Mouse (Mus musculus): ENCODE data around the gene Gfod1. TPM values are rescaled to one million over a fixed set of nuclear protein-coding genes. Genes with fewer than 3 reads are reported as not detected.

Gfod1 gene
- total RNA-seq, 4 experiments from 2014 or later, result 3.6 to 4.9 (median 4.3) TPM

GRCm38 (mm10) chr13:43171020-43171710 lies 132.8 kb downstream of the Gfod1 start, which contains the start of gene Tbc1d7:
Tbc1d7 (minus strand) TSS chr13:43171501.
- DNase-seq (ENCODE audit: low spot score in 2 of 2), result peak; percentile 91 to 95

- DNase-seq (ENCODE audit: low spot score in 2 of 2), result no peak
Measured at GRCm38 (mm10) chr13:43167721-43168120, 136.3 kb downstream of the Gfod1 start.

- DNase-seq (ENCODE audit: low spot score in 2 of 2), result no peak
Measured at GRCm38 (mm10) chr13:43159429-43159828, 144.5 kb downstream of the Gfod1 start.

GRCm38 (mm10) chr13:43158281-43158680 lies 145.7 kb downstream of the Gfod1 start:
- no peak for DNase-seq (ENCODE audit: low spot score in 2 of 2)

- DNase-seq (ENCODE audit: low spot score in 2 of 2), result no peak
Measured at GRCm38 (mm10) chr13:43157370-43157769, 146.6 kb downstream of the Gfod1 start.

- no peak for DNase-seq (ENCODE audit: low spot score in 2 of 2)
Measured at GRCm38 (mm10) chr13:43152005-43152520, 151.9 kb downstream of the Gfod1 start.

- DNase-seq (ENCODE audit: low spot score in 2 of 2), result no peak
Measured at GRCm38 (mm10) chr13:43149661-43150060, 154.3 kb downstream of the Gfod1 start.

- no peak for DNase-seq (ENCODE audit: low spot score in 2 of 2)
Measured at GRCm38 (mm10) chr13:43148692-43149091, 155.3 kb downstream of the Gfod1 start.

GRCm38 (mm10) chr13:43146515-43147258 lies 157.3 kb downstream of the Gfod1 start:
- DNase-seq (ENCODE audit: low spot score in 2 of 2), result no peak

Other genes starting within 250 kb of the Gfod1 start
- gene Tbc1d7, start 132.7 kb downstream of the Gfod1 start, total RNA-seq (2022), result 10 to 100 TPM; 22.8 to 26.1 (median 25.0) TPM
- 10 to 100 TPM; 14.9 to 22.6 (median 17.1) TPM for gene Sirt5, start 61.3 kb upstream of the Gfod1 start, total RNA-seq (2022)
- gene Nol7, start 94.2 kb upstream of the Gfod1 start, total RNA-seq (2022), result 100 to 1,000 TPM in 3 of 4 experiments, 10 to 100 TPM in 1; 97.0 to 134 (median 111) TPM
- gene Ranbp9, start 177.1 kb upstream of the Gfod1 start, total RNA-seq (2022), result 10 to 100 TPM; 38.0 to 44.9 (median 43.3) TPM

Data from gastrocnemius, adult 8-10 months (tissue).